Mouse (Mus musculus) kidney, adult 2 months (tissue): ENCODE measurements around the gene Mrpl1.

Source experiments
- CTCF ChIP-seq: fragments of 200-500 bp; conservative IDR thresholded peaks from 2 replicates; pipeline ENCODE4 v1.5.1; 2011; ENCODE audit warnings: low read depth, mild to moderate bottlenecking, control low read depth, low read length, moderate library complexity, mixed read lengths; ENCODE audit not compliant: insufficient read depth, insufficient read length
- POLR2A ChIP-seq: fragments of 200-500 bp; IDR thresholded peaks from one replicate; pipeline ENCODE4 v1.6.1; 2011; ENCODE audit warnings: low read depth, low read length, control low read depth

- no peak for TF ChIP-seq CTCF
- no peak for TF ChIP-seq POLR2A
These were observed 2.4 kb upstream of the Mrpl1 start for GRCm38 (mm10) chr5:96206897-96207296.
